Mouse (Mus musculus): ENCODE data around the gene Ceacam3.
"Not testable (repeated sequence)": the region's sequence is repeated elsewhere in the genome, so short reads cannot be mapped to it uniquely, and the experiment has no call there.

The Ceacam3 gene

DNA sequence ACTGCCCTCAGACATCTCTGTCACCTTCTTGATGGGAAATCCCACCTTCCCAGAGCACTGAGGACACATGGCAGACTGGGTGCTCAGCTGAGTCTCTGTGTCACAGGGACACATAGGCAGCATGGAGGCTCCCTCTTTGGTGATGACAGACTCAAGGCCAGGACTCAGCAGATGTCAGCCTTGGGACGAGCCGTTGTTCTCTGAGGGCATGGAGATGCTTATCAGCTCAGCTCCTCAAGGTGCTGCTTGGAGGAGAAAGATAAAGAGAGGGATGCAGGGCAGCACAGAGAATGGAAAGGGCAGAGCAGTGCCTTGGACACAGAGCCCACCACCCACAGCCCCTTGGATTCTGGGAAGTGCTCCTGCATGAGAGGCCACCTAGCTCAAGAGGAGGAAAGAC is at the start of gene Ceacam3:
Gene Ceacam3 (plus strand): TSS at position 352 of the 400 bp plus-strand sequence.
- no peak for DNase-seq (ENCODE audit: low spot score)

DNA sequence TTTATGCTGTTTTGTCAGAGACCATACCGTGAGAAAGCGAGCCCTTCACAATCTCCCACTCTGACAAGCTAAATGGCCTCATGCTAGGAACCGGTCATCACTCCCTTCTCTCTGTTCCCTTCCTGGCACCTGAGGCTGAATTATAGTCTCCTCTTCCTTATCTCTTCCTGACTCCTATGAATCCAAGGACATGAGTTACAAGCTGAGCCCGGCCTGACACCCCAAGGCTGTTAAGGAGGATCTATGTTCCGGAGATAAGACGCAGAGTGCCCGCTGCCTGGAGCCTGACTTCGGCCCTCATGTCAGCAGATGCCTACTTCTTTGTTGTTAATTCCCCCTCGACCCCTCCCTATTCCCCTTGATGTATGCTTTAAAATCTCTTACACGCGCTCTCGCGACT is 48.5 kb upstream of the Ceacam3 start:
- not testable (repeated sequence) for DNase-seq (ENCODE audit: low spot score)

DNA sequence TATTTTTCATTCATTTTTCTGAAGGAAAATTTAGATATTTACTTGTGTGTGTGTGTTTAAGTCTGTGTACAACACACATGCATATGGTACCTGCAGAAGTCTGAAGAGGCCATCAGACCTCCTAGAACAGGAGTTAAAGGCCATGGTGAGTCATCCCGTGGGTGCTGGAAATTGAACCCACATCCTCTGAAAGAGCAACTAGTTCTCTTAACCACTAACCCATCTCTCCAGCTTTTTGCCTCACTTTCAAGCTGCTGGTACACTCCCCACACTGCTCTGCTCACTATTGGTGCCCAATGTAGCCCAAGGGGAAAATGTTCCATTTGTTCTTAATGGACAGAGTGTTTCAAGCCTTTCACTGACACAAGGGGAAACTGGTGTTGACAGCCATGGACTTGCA is 14.8 kb upstream of the Ceacam3 start:
- no peak for DNase-seq (ENCODE audit: low spot score)

DNA sequence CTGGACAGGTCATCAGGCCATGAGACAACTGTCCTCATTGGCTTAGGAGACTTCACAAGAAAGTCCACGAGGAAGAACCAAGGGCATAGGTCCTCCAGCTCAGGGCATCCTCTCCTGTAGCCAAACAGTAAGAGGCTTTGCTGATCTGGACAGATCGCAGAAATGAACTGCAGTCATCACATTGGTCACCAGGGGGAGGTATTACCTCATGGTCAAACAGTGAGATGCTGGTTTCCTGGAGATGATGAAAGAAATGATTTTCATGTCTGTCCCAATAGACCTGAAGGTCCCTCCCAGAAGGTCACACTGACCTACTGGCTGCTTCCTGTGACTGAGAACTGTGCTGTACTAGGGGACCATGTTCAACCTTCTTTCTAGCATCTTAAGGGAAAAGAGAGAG is 5.6 kb downstream of the Ceacam3 start:
- no peak for DNase-seq (ENCODE audit: low spot score)

DNA sequence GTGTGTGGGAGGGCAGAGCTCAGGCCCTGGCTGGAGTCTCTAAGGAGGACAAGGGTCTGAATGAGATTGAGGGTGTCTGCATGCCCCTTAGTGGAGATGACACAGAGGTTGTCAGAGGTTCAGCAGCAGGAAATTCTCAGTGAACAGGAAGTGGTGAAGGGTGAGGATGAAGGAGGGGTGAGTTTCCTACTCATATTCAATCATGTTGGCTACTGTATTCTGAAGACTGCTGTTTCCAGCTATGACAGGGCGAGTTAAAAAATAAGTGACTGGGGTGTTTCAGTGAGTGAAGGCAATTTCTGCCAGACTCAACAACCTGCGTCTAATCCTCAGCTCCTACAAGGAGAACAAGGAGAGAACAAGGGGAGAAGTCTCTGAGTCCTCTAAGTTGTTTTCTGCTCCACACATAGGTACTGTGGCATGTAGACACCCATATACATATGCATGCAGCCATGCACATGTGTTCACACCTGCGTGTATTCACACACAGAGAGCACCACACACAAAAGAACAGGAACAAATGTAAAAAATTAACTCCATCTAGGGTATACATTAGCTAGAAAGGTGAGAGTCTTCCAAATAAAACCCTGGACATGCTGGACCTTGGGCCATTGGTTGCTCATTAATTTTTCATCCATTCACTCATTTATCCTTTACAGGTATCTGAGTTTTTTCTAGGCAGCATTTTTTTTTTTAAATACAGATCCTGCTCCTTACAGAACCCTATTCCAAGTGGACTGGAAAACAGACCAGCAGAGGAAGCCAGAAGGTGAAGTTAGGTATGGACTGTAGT is 7.0 kb downstream of the Ceacam3 start:
- no peak for DNase-seq (ENCODE audit: low spot score)

DNA sequence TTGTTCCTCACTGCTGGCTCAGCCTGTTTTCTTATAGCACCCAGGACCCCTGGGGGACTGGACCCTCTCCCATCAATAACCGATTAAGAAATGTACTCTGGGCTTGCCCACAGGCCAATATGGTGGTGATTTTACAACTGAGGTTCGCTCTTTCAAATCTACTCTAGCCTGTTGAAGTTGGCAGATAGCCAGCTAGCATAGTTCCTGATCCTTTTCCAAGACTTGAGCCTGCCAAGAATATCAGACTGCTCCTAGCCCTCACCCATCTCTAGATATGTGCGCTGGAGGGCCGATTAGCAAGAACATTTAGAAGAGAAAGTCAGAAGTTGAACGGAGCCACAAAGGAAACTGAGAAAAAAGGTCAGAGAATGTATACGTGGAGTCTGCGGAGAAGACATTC is 8.9 kb downstream of the Ceacam3 start:
- DNase-seq (ENCODE audit: low spot score) = no peak

DNA sequence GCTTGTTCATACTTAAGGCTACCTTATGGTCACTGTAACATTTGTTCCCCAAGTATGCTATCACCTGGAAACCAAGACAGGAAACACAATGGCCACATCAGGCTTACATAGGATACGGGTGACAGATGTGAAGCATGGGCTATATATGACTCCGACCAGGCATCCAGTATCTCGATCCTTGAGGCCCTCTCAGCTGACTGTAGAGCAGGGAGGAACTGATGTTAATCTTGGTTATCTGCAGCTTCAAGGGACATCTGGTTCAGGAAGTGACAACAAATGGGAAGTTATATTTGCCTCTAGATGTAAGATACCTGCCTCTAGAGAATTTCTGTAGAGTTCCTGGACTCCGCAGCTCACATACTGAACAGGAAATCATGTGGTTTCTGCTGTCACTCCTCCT is 21.7 kb downstream of the Ceacam3 start:
- no peak for DNase-seq (ENCODE audit: low spot score)

DNA sequence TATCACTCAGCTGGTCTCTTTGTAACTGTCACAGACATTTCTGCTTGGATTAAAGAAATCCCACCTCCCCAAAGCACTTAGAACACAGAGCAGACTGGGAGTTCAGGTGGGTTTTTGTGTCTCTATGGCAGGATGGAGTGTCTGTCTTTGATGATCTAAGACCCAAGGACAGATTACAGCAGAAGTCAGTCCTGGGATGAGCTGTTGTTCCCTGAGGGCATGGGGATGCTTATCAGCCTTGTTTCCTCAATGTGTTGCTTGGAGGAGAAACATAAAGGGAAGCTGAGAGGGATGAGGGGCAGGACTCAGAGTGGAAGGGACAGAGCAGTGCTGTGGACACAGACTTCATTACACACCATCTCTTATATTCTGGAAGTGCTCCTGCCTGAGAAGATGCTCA is 53.1 kb downstream of the Ceacam3 start, which contains the start of gene Psg29:
Gene Psg29 (plus strand): TSS at position 301 of the 400 bp plus-strand sequence.
- no peak for DNase-seq (ENCODE audit: low spot score)

DNA sequence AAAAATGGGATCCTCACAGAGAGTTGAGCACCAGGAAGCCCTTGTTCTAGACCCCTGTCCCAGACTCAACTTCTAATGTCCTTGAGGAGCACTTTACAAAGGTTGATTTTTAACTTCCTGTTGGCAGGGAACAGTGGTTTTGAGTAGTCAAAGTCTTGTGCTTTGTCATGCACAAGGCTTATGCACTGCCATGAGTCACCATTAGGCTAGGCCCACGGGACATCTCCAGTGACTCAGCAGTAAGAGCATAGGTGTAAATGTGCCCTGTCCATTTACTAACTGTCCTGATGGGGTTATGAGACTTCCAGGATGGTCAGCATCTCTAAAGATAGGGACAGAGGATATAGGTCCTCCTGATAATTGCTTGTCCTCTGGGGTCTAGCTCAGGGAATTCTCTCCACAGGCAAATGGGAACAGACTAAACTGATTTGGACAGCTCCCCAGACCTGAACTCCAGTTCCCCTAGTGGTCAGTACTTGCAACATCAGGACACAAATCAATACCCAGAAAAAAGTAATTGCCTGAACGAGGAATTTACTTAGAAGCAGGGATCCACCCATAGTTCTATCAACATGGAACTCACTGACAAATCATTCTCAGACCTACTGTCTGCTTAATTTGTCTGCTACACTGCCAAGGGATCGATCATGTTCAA is 55.6 kb downstream of the Ceacam3 start:
- DNase-seq (ENCODE audit: low spot score) = no peak

Data from lung, postnatal 25 days (tissue).